Mouse (Mus musculus) kidney, embryonic 15.5 days (tissue): ENCODE results near the gene Adam12. TPM values are rescaled to one million over a fixed set of nuclear protein-coding genes. Genes with fewer than 3 reads are reported as not detected.
"Not testable (repeated sequence)": the region's sequence is repeated elsewhere in the genome, so short reads cannot be mapped to it uniquely, and the experiment has no call there.

Experiments used
- ATAC-seq: fragments of 200-750 bp; cut with Nextera tagmentation; replicated peaks from 2 replicates; pipeline ENCODE4 v1.8.0; 2017; ENCODE audit warnings: moderate TSS enrichment; ENCODE audit not compliant: low FRiP score
- H3K27ac ChIP-seq: fragments of 300-500 bp; sonication (generic); 2 replicates; pipeline ENCODE4 v1.5.1; 2015; ENCODE audit warnings: mild to moderate bottlenecking, inconsistent platforms
- H3K27me3 ChIP-seq: fragments of 300-500 bp; sonication (generic); 2 replicates; pipeline ENCODE4 v1.6.1; 2015; ENCODE audit warnings: inconsistent platforms
- H3K36me3 ChIP-seq: fragments of 300-500 bp; sonication (generic); 2 replicates; pipeline ENCODE4 v1.6.1; 2015; ENCODE audit warnings: inconsistent platforms
- H3K4me1 ChIP-seq: fragments of 300-500 bp; sonication (generic); 2 replicates; pipeline ENCODE4 v1.6.1; 2015; ENCODE audit warnings: inconsistent platforms
- H3K4me2 ChIP-seq: fragments of 300-500 bp; sonication (generic); 2 replicates; pipeline ENCODE4 v1.6.1; 2015; ENCODE audit warnings: moderate library complexity, mild to moderate bottlenecking, inconsistent platforms
- H3K4me3 ChIP-seq: fragments of 300-500 bp; sonication (generic); replicated peaks from 2 replicates; pipeline ENCODE4 v1.5.1; 2015; ENCODE audit warnings: mild to moderate bottlenecking, inconsistent platforms
- H3K9ac ChIP-seq: fragments of 300-500 bp; sonication (generic); 2 replicates; pipeline ENCODE4 v1.6.1; 2015; ENCODE audit warnings: mild to moderate bottlenecking, inconsistent platforms
- H3K9me3 ChIP-seq: fragments of 300-500 bp; sonication (generic); replicated peaks from 2 replicates; pipeline ENCODE4 v1.6.1; 2016; ENCODE audit warnings: inconsistent platforms
- WGBS: fragments of 180-500 bp; shearing (Covaris S2); methylation state at CpG from one replicate; pipeline ENCODE4 v1.1.7; 2015; ENCODE audit warnings: mixed read lengths; 5-methylcytosine and 5-hydroxymethylcytosine counted together
- polyA plus RNA-seq: library from polyadenylated mRNA; unstranded; fragments of >200 nt; fragmentation: Nextera tagmentation; extraction: Ambion mirVana; gene quantifications from 2 replicates; pipeline ENCODE4 v1.2.1, GENCODE M21; 2015

Gene Adam12
- polyA plus RNA-seq, 1 experiment from 2014 or later = 6.8 TPM

GRCm38 (mm10) chr7:133916230-133916629 is 315.7 kb downstream of the Adam12 start:
- H3K9me3 ChIP-seq = no peaks in the 10 kb centered on the region
- no peak overlapping the region for H3K9ac ChIP-seq
- H3K27ac ChIP-seq = no peak overlapping the region
- no peaks in the 10 kb centered on the region; the same call in 1 of the 2 replicates for H3K4me1 ChIP-seq
- H3K4me2 ChIP-seq = no peak overlapping the region
- ATAC-seq = no peak
- H3K4me3 ChIP-seq = no peak overlapping the region
- no peaks in the 10 kb centered on the region for H3K36me3 ChIP-seq
- 86% methylated on average over 9 of the region's 9 CpGs for WGBS
- no peaks in the 10 kb centered on the region for H3K27me3 ChIP-seq

GRCm38 (mm10) chr7:133911881-133912280 is 320.1 kb downstream of the Adam12 start:
- no peak overlapping the region for H3K27ac ChIP-seq
- 85% methylated on average over 3 of the region's 3 CpGs for whole genome bisulfite sequencing
- no peaks in the 10 kb centered on the region for H3K9me3 ChIP-seq
- peaks cover 9% of the 10 kb centered on the region; the same call in 1 of the 2 replicates for H3K4me1 ChIP-seq
- H3K4me3 ChIP-seq = no peak overlapping the region
- H3K4me2 ChIP-seq = no peak overlapping the region
- H3K9ac ChIP-seq = no peak overlapping the region
- ATAC-seq = no peak
- no peaks in the 10 kb centered on the region for H3K27me3 ChIP-seq
- no peaks in the 10 kb centered on the region for H3K36me3 ChIP-seq

- H3K4me3 ChIP-seq = no peak overlapping the region
- H3K9ac ChIP-seq = no peak overlapping the region
- no peak; the same call in 1 of the 2 replicates for ATAC-seq
- no peaks in the 10 kb centered on the region for H3K27me3 ChIP-seq
- 0 out of 2 replicates have a peak overlapping the region, but pooled peaks have one; percentile 14 for H3K27ac ChIP-seq
- H3K9me3 ChIP-seq = peaks cover 5% of the 10 kb centered on the region; the same call in 1 of the 2 replicates
- H3K4me2 ChIP-seq = no peak overlapping the region
- WGBS = 20% methylated on average over 7 of the region's 7 CpGs
- H3K4me1 ChIP-seq = peaks cover 9% of the 10 kb centered on the region; the same call in 1 of the 2 replicates
- H3K36me3 ChIP-seq = no peaks in the 10 kb centered on the region
These were observed 322.0 kb downstream of the Adam12 start for GRCm38 (mm10) chr7:133909833-133910375.

GRCm38 (mm10) chr7:133908966-133909365 is 323.0 kb downstream of the Adam12 start:
- H3K4me1 ChIP-seq = peaks cover 9% of the 10 kb centered on the region; the same call in 1 of the 2 replicates

GRCm38 (mm10) chr7:133899391-133899790 is 332.6 kb downstream of the Adam12 start:
- WGBS = 88% methylated on average over 4 of the region's 4 CpGs

More at GRCm38 (mm10) chr7:133908966-133909365, 323.0 kb downstream of the Adam12 start:
- Histone ChIP-seq H3K9ac (no peak overlapping the region), H3K9me3 (peaks cover 5% of the 10 kb centered on the region; the same call in 1 of the 2 replicates), H3K27ac (no peak overlapping the region), H3K4me3 (no peak overlapping the region), H3K4me2 (no peak overlapping the region), H3K27me3 (no peaks in the 10 kb centered on the region), H3K36me3 (no peaks in the 10 kb centered on the region)
- 88% methylated on average over 4 of the region's 4 CpGs for WGBS
- no peak for ATAC-seq

GRCm38 (mm10) chr7:133891796-133892195 is 340.1 kb downstream of the Adam12 start:
- Histone ChIP-seq H3K36me3 (no peaks in the 10 kb centered on the region), H3K9ac (no peak overlapping the region), H3K4me2 (no peak overlapping the region), H3K4me3 (no peak overlapping the region), H3K27ac (no peak overlapping the region), H3K4me1 (no peaks in the 10 kb centered on the region), H3K9me3 (no peaks in the 10 kb centered on the region), H3K27me3 (no peaks in the 10 kb centered on the region)
- no peak for ATAC-seq
- 71% methylated on average over 4 of the region's 4 CpGs for WGBS

More at GRCm38 (mm10) chr7:133899391-133899790, 332.6 kb downstream of the Adam12 start:
- H3K4me2 ChIP-seq = no peak overlapping the region
- no peak overlapping the region for H3K4me3 ChIP-seq
- H3K36me3 ChIP-seq = no peaks in the 10 kb centered on the region
- H3K4me1 ChIP-seq = no peaks in the 10 kb centered on the region
- no peak for ATAC-seq
- no peaks in the 10 kb centered on the region for H3K27me3 ChIP-seq
- no peak overlapping the region for H3K9ac ChIP-seq
- H3K9me3 ChIP-seq = no peaks in the 10 kb centered on the region
- H3K27ac ChIP-seq = no peak overlapping the region

GRCm38 (mm10) chr7:133891298-133891697 is 340.6 kb downstream of the Adam12 start:
- H3K4me1 ChIP-seq = no peaks in the 10 kb centered on the region
- no peak overlapping the region for H3K4me2 ChIP-seq
- H3K27ac ChIP-seq = no peak overlapping the region
- no peaks in the 10 kb centered on the region for H3K36me3 ChIP-seq
- H3K27me3 ChIP-seq = no peaks in the 10 kb centered on the region
- no peak overlapping the region for H3K9ac ChIP-seq
- no peak for ATAC-seq
- WGBS = 84% methylated on average over 9 of the region's 9 CpGs
- no peaks in the 10 kb centered on the region for H3K9me3 ChIP-seq
- H3K4me3 ChIP-seq = no peak overlapping the region

- Histone ChIP-seq H3K36me3 (no peaks in the 10 kb centered on the region), H3K4me2 (no peak overlapping the region), H3K9me3 (no peaks in the 10 kb centered on the region), H3K27ac (no peak overlapping the region), H3K4me3 (no peak overlapping the region), H3K9ac (no peak overlapping the region), H3K4me1 (no peaks in the 10 kb centered on the region), H3K27me3 (no peaks in the 10 kb centered on the region)
- 90% methylated on average over 4 of the region's 4 CpGs for WGBS
- ATAC-seq = no peak
These were observed 342.0 kb downstream of the Adam12 start for GRCm38 (mm10) chr7:133889986-133890385.

- Histone ChIP-seq H3K4me2 (no peak overlapping the region), H3K36me3 (no peaks in the 10 kb centered on the region), H3K9me3 (no peaks in the 10 kb centered on the region), H3K27me3 (no peaks in the 10 kb centered on the region), H3K4me1 (no peaks in the 10 kb centered on the region), H3K27ac (no peak overlapping the region), H3K4me3 (no peak overlapping the region), H3K9ac (no peak overlapping the region)
- WGBS = 76% methylated on average over 19 of the region's 19 CpGs
- ATAC-seq = no peak
These were observed 342.7 kb downstream of the Adam12 start for GRCm38 (mm10) chr7:133888926-133889920.

- WGBS = 59% methylated on average over 5 of the region's 9 CpGs
- not testable (repeated sequence) for H3K9me3 ChIP-seq, H3K4me3 ChIP-seq, H3K4me1 ChIP-seq, ATAC-seq, H3K36me3 ChIP-seq, H3K9ac ChIP-seq, H3K27ac ChIP-seq, H3K27me3 ChIP-seq, H3K4me2 ChIP-seq
These were observed 347.1 kb downstream of the Adam12 start for GRCm38 (mm10) chr7:133884759-133885431.

GRCm38 (mm10) chr7:133879761-133880160 is 352.2 kb downstream of the Adam12 start:
- Histone ChIP-seq H3K4me3 (no peak overlapping the region), H3K27me3 (no peaks in the 10 kb centered on the region), H3K4me2 (no peak overlapping the region), H3K4me1 (peaks cover 10% of the 10 kb centered on the region; the same call in 1 of the 2 replicates), H3K27ac (no peak overlapping the region), H3K36me3 (no peaks in the 10 kb centered on the region), H3K9ac (no peak overlapping the region), H3K9me3 (no peaks in the 10 kb centered on the region)
- 89% methylated on average over 8 of the region's 8 CpGs for WGBS
- no peak for ATAC-seq
